Mouse (Mus musculus): ENCODE measurements at regions not wholly inside any gene's neighbourhood (a gene's known extent, or its start where the extent isn't known, plus 50 kb on each side); places are given as distances from the start of the nearest gene placed in this dataset.

DNA sequence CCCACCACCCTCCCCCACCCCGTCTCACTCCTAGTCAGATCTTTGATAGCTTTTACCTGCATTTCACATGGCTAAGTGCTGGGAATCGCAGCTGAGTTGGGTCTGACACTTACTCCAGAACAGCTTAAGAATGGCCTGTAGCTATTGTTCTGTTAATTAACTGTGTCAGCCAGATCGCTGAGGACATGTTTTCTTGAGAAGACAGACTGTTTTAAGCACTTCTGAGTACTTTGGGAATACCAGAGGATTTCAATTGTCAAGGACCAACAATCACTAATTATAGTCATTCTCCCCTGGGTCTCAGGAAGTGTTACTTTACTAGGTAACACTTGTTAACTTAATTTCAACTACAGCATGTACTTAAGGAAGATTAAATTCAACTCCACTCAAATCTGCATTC, 112.8 kb upstream of the Rgma start:
- DNase-seq (ENCODE audit: low spot score), result no peak

DNA sequence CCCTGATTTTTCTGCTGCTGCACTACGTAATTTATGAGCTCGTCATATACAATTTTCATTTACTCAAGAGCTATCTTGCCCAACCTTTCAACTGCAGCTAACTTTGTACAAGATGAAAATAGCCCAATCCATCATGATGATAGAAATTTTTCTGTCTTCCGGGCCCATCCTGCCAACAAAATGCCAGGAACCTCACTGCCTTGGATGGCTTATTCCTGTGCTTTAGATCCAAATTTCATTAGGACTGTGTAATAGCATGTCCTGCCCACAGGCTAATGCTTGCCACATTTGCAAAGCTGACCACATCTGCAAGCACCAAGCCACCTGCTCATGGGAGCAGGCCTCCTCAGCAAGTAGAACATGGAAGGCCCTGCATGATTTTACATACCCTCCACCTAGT, 105.7 kb upstream of the Rgma start:
- DNase-seq (ENCODE audit: low spot score), result no peak

DNA sequence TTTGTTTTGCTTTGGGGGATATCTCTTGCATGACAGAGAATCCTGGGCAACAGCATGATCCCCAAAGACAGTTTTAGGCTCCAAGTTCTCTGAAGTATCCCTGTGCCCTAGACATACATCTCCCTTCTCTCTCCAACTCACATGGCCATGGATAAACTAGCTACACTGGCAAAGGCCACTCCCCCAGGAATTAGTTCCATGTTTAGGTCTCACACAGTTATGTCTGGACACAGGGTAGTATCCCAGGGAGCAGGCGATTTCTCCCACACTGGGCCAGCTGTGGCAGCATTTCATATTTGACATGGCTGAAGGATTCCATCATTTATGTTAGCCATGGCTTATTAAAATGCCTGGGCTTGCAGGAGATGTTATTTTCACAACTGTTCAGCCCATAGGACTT, 102.5 kb upstream of the Rgma start:
- DNase-seq (ENCODE audit: low spot score), result no peak

DNA sequence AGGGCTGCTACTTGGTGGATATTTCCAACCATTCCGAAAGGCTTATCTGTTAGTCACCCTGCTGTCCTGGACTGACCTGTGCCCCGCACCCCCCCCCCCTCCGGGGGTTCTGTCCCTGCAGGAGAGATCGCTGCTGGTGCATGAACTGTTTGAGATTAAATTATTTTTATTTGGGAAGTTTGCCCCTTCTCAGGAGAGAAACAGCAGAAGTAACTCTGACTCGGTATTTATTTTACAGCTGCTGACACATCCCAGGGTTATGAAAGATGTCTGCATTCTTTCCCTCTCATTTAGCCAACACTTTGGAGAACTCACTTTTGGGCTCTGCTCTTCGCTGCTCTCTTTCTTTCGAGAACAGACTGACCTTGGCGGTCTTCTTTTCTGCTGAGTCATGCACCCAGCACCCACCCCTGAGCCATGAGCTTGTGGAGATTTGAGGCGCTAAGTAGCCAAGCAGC, 99.5 kb upstream of the Rgma start:
- DNase-seq (ENCODE audit: low spot score), result no peak

DNA sequence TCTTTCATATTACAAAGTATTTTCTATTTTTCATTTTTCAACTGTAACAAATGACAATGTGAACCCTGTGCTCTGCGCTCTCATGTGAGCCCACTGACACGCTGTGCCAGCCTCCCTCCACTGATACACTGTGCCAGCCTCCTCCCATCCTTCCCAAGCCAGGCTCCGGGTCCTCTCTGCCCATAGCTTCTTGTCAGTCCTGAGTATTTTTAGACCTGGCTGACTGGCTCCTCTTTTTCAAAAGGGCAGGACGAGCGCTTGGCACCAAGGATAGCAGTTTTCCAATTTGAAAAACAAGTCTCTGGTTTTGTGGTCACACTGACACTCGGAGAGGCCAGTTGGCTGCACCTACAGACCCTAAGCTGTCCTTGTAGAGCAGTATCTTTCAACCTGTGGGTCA, 96.7 kb upstream of the Rgma start:
- DNase-seq (ENCODE audit: low spot score), result no peak

DNA sequence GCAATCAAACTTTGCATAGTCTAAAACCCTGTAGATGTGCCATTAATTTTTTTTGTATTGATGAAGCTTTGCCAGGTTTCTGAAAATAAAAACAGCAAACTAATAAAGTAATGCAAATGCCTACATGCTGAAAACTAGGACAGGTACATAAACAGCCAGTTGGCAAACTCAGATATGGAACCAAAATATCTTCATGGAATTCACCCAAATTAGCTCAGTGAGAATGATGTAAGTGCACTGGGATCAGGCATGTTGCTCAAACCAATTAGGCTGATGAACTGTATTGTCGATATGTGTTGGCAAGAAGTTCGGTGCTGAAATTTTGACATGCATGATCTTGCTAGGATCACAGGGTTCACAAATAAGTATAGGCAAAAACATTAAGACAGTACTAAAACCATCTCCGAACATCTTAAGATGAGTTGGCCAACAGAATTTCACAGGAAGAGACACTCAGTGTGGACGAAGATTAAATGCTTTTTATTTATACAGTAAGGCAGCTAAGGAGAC, 95.3 kb upstream of the Rgma start:
- DNase-seq (ENCODE audit: low spot score), result no peak

DNA sequence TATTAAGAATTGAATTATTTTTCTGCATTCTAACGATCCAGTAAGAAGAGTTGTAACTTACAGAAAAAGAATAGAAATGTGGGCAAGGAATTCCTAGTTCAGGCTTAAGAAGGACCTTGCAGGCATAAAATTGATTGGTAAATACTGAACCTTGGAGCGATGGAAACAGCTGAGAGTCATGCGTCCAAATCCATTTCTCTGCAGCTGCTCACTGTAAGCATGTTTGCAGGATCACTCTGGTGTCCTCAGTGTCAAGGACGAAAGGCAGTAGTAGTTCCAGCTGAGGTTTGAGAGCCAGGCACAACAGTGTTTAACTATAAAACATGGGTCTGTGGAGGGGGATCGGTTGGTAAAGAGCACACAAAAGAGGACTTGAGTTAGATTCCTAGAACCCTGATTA, 89.1 kb upstream of the Rgma start:
- no peak for DNase-seq (ENCODE audit: low spot score)

DNA sequence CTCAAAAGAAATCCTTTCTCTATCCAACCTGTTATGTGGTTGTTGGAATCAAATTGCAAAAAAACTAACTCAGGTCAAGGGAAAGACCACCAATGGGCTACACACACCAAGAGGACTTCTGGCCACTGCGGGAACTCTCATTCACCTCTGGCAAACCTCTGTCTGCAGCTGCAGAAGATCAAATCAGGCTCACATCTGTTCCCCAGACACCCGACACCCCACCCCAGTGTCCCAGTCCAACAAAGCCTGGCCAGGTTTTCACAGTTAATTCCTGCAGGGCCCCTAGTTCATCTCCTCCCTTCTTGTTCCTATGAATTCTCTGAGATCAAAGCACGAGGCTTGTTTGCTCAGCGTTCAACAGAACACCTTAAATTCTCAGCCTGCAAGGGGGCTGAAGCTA, 82.0 kb upstream of the Rgma start:
- DNase-seq (ENCODE audit: low spot score), result no peak

DNA sequence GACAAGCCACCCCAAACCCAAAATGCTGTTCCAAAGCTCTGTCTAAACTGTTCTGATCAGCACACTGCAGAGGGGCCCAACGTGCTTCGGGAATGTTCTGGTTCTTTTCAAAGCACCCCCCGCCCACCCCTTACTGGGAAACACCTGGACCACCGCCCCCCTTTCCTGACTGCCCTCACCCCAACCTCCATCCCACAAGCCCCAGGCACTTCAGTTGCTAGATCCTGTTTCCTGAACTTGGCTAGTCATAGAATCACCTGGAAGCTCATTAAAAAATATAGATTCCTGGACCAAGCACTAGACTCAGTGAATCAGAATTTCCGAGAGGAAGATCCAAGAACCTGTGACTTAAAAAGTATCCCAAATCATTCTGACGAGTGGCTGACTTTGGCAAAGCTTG, 80.9 kb upstream of the Rgma start:
- DNase-seq (ENCODE audit: low spot score), result no peak

DNA sequence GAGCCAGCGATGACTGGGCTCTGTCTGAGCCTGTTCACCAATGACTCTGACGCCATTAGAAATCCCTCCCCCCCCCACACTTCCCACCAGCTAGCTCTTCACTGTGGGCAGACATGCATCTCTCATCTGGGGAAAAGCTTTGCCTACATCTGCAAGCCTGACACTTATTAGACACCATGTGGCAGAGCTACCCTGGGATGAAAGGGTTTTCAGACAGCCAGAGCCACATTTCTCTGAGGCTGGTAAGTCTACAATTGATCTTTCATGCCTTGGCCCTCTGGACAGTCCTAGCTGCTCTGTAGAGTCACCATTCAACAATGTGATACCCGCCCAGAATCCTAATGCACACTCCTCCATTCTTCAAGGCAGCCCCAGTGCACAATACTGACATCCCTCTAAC, 72.8 kb upstream of the Rgma start:
- peak; percentile 14 for DNase-seq (ENCODE audit: low spot score)

DNA sequence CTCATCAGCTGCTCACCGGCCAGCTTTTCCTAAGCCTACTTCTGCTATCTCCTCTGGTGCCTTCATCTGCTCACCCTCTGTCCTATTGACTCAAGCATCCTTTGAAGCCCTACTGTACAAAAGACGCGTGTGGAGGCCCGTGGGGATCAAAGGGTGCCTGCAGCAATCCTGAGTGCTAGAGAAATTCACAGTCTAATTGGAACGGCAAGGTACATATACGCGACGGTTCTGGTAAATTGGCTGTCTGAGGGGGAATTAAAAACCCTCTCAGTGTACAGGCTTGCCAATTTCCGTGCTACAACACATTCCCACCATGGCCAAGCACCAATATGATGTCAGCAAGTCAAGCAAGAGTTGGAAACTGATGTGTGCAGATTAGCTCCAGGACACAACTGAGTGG, 71.5 kb upstream of the Rgma start:
- DNase-seq (ENCODE audit: low spot score), result no peak

DNA sequence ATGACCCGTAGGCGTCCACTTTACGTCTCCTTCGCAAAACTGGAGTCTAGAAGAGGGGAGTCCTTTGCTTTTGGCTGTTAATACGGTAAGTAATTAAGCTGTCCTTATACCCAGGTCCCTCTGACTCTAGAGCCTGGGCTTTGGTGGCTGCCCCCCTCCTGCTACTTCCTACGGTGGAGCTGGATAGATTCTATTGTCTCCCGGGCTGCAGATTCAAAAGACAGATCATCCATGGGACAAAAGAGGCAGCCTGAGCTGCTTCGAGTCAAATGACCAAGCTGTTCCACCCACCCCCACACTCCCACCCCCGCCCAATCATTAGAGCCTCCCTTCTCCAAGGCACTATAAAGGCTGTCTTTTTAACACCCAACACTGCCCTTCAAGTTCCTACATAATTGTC, 70.5 kb upstream of the Rgma start:
- DNase-seq (ENCODE audit: low spot score), result no peak

DNA sequence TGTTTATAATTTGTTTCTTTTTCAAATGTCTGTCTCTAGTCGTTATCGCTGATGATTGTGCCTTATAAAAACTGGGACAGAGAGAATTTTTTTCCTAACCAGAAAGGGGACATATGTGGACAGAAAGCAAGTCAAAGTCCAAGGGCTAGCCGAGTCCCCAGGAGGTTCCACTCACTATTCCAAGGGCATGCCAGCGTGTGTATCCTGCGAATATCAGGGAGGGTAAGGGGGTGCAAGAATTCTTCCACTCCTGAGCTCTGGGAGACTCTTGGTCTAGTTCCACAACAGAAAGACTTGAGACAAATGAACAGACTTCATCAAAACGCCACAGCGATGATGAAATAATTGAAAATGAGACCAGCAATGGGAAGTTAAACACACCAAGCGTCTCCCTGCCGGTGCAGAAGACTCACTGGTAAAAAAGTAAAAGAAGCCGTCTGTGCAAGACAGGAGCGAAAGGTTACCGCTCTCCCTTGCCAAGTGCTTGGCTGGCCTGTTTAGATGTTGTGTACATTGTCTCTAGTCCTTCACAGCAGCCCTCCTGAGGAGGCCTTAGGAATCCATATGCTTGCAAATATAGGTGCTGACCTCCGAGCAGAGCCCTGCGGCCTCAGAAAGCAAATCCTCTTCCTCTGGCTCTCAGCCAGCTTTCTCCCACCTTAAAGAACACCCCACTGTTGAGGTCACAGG, 69.9 kb upstream of the Rgma start:
- no peak for DNase-seq (ENCODE audit: low spot score)

DNA sequence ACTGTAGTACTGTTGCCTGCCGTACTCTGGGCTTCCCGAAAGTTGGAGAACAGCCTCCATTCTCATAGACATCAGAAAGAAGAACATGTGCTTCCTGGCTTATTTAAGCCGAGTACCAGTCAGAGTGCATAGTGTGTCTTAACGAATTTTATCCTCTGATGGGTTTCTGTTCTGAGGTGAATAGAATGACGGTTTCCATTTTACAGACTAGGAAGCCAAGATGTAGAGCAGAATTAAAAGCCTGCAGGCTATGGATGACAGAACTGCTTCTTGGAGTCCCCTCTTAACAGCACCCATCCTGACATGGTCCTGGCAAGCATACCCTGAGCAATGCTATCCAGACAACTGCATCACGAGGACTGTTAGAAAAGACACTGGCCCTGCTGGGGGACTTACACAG, 69.0 kb upstream of the Rgma start:
- no peak for DNase-seq (ENCODE audit: low spot score)

DNA sequence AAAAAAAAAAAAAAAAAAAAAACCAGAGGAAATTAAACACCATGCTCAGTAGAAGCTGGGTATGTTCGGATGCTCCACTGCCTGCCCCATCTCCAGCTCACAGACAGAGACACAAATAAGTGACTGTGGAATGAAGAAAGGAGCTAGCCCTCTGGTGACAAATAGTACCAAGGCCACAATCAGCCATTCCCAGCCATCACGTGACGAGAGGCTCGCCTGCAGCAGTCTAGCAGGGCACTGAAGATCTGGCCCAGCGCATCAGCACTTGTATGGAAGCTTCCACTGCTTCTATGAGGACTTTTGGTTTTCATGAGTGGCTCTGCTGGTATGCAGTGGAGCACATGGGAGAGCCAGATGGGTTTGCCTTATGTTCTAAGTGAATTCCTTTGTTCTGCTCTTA, 68.6 kb upstream of the Rgma start:
- DNase-seq (ENCODE audit: low spot score), result no peak

DNA sequence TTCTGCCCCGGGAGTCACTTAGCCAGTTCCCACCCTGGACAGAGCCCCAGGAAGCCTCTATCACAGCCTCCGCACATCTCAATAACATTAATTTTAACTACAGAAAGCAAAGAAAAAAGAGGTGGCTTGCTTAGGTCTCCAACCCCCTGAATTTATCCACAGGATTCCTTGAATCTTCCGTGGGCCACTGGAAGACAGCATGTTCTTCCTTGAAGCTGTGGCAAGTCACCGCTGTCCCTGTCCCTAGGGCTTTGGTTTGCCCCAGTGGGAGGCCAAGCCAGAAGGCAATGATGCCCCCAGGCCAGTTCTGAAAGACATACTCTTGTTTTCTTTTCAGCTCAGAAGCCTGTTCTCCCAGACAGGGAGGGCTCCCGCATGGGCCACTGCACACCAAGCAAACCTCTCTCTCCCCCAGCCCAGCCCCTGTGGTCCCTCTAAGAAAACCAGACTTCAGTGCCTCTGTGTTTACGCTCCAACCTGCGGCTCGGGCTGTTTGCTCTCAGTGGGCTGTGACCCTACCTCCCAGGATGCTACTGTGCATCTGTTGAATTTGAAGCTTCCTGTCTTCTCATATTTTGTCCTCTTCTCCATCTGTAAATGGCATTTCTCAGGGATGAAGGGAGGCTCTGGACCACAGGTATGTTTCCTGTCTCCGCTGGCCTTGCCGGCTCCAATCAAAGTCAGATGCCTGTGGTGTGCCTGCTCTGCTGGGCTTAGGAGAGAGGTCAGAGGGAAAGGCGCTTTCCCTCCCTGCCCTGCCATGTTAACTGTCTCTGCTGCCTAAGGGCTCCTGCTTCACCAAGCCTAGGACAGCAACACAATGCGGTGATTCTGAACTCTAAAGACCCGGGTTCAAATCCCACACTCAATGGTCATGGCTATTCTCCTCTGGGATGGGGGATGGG, 67.5 kb upstream of the Rgma start:
- DNase-seq (ENCODE audit: low spot score), result no peak

DNA sequence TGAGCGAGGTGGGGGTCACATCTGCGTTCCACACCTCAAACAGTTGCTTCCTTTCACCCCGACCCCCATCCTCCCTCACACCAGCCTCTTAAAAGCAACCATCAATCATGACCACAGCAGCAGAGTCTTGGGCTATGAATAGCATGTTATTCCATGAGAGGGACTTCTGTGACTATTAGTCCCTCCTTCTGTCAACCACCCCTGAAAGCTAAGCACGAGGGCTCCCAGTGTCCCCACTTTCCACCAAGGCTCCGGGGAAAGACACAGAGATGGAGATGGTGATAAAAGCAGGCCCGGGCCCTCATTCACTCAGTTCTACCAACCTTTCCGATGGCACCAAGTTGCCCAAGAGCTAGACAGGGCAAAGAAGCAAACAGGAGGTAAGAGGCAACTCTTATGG, 66.3 kb upstream of the Rgma start:
- DNase-seq (ENCODE audit: low spot score), result no peak

DNA sequence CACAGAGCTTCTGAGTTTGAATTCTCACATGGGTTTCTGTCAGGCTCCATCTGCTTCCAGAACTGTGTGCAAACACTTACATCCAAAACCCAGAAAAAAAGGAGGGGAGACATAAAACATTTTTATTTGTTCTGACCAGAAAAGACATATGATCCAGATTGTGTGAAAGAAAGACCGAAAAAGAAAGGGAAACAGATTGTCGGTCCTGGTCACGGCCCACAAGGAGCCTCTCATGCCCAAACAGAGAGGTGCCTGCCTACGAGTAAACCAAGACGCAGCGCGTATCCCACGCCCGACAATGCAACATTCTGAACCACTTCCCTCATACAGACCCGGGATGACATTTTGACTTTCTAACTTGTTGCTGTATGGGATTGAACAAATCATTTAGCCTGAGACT, 65.3 kb upstream of the Rgma start:
- DNase-seq (ENCODE audit: low spot score), result no peak

DNA sequence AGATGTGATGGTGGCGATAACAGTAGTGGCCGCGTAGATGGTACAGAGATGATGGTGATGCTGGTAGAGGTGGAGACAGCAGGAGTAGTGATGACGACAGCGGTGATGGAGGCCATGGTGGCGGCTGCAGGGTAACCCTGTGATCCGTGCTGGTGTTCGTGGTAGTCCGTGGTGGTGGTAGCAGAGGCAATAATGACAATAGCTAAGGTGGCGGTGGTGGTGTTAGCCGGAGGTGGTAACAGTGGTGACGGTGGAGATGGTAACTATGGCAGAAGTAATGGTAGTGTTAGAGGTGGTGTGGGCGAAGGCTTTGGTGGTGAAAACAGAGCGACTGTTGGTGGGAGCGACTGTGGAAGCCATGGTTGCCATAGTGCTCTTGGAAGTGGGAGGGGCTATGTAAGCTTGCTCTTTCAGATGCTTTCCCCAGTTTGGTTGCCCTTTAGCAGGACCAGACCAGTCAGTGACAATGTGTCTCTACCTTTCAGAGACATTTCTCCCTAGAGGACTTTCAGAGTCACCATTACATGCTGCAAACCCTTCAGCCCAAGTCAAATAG, 64.7 kb upstream of the Rgma start:
- DNase-seq (ENCODE audit: low spot score), result no peak

DNA sequence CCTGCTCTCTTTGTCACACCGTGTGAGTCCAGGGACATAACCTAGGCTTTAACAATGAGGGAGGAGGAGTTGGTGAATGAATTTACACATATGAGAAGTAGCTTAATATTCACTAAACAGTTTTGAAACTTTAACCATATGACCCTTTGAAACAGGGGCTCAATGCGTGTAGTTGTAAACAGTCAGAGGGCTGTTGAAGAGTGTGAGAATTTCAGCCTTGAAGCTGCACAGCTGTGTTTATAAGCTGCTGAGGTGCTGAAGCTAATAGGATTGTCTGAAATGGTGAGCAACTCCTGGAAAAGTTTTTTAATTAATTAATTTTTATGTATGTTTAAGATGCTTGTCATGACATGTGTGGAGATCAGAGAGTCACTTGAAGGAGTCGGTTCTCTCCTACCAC, 59.8 kb upstream of the Rgma start:
- no peak for DNase-seq (ENCODE audit: low spot score)

DNA sequence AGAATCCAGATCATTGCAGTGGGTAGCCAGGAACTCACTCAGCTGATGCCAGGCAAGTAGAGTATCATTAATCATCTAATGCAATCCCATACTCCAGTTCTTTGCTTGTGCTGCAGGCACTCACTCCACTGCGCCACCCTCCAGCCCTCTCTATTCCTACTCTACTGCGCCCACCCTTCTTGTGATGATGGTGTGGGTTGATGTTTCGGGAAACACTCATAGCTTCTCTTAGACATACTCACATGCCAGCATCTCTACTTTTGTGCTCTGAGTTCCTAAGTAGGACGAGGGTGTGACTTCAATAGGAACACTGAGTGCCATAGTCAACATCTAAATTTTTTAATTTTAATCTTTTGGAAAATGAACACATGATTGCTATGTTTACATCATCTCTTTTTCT, 57.7 kb upstream of the Rgma start:
- DNase-seq (ENCODE audit: low spot score), result no peak

DNA sequence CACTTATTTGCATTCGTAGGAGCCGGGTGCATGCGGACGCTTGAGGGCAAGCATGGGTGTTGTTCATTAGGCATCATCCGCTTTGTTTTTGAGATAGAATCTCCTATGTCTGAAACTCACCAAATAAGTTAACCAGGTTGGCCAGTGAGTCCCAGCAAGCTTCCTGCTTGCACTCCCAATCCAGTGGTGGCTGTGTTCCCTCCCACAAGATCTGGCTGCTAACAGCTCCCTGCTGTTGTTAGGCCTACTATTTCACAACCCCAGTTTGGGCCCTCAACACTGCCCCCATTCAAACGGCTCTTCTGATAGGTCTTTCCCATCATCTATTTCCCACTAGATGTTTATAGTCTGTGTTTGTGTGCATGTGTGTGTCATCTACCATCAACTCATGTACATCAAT, 56.3 kb upstream of the Rgma start:
- DNase-seq (ENCODE audit: low spot score), result no peak

DNA sequence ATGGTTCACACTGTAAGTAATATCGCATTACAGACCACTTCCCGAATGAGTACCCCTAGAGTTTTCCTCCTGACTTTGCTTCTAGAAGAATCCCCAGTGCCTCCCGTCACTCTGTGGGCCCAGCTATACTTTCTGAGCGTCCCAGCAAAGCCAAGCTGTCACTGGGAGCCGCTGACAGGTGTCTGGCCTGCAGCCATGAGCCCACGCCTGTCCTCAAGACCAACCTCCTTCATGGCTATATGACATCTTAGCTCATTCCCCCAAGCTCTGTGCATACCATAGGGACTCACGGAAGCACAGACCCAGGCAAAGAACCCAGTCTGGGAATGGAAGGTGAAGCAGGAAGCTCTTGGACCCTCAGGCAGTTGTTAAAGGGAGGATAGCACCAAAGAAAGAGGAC, 55.3 kb upstream of the Rgma start:
- DNase-seq (ENCODE audit: low spot score), result no peak
